Mouse (Mus musculus): Measurements from ENCODE around the gene Setd2.

Gene Setd2

DNA sequence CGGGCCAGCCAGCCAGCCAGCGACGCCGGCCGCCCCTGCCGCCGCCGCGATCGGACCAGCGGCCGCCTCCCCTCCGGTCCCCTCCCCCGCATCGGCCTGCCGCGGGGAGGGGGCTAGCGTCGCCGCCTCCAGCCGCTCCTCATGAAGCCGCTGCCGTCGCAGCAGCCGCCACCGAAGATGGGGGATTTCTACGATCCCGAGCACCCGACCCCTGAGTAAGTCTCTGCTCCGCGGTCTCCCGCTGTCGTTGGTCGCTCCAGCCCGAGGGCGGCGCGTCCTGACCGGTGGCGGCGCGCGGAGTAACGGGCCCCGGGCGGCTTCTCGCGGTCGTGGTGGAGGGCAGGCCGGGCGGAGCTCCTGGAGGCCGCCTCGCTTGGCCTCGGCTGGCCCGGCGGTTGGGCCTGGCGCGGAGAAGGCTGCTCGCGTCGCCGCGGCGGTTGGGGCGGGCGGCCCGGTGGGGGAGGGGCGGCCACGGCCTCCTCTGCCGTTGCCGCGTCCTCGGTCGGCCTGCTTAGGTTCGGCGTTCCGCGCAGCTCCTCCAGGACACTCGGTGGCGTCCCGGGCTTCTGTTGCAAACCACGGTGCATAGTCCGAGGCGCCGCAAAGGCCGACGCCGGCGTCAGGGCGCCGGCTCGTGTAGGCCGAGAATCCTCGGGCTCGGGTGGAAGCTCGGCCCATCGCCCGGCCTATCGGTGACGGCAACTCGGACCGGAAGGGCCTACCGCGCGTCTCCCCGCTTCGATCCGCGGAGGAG is at the start of gene Setd2:
Gene Setd2 (plus strand): TSS at position 60 of the 754 bp plus-strand sequence.
- peak; percentile 73 to 76 for DNase-seq

- no peak for DNase-seq
Observed at GRCm38 (mm10) chr9:110488841-110489240, 43.6 kb upstream of the Setd2 start.

- DNase-seq = no peak
Observed at GRCm38 (mm10) chr9:110490913-110491312, 41.5 kb upstream of the Setd2 start.

GRCm38 (mm10) chr9:110525737-110526136 is 6.7 kb upstream of the Setd2 start:
- no peak for DNase-seq

DNA sequence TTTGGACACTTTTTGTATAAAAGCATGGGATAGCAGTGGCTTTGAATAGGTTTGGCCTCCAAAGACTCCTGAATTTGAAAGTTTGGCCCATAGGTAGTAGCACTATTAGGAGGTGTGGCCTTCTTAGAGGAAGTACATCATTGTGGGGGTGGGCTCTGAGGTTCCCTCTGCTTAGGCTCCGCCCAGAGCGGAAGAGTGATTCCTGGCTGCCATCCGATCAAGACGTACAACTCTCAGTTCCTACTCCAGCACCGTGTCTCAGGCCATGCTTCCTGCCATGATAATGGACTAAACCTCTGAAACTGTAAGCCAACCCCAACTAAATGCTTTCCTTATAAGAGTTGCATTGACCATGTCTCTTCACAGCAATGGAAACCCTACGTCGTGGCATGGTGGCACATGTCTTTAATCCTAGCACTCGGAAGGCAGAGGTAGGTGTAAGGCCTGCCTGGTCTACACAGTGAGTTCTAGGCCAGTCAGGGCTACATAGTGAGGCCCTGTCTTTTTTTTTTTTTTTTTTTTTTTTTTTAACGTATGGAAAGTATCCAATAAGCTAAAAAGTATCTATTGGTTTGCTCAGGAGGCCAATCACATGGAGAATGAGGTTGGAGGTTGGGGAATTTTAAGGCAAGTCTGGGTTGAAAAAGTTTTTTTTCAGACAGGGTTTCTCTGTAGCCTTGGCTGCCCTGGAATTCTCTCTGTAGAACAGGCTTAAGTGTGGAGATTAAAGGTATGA is 3.2 kb upstream of the Setd2 start:
- DNase-seq = no peak

DNA sequence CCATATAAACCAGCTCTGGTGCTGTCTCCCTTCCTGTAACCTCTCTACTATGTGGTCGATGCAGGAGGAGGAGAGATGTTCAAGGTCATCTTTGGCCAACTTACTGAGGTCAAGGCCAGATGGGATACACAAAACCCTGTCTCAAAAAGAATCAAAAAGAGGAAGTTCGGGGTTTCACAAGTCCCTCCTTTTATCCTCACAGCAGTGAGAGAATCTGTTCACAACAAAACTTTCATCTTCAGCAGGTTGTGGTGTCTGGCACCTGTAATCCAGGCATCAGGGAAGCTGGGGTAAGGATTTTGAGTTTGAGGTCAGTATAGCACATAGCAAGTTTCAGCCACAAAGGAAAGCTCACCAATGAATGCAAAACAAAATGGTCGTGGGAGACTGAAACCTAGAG is 1.7 kb upstream of the Setd2 start:
- no peak for DNase-seq

DNA sequence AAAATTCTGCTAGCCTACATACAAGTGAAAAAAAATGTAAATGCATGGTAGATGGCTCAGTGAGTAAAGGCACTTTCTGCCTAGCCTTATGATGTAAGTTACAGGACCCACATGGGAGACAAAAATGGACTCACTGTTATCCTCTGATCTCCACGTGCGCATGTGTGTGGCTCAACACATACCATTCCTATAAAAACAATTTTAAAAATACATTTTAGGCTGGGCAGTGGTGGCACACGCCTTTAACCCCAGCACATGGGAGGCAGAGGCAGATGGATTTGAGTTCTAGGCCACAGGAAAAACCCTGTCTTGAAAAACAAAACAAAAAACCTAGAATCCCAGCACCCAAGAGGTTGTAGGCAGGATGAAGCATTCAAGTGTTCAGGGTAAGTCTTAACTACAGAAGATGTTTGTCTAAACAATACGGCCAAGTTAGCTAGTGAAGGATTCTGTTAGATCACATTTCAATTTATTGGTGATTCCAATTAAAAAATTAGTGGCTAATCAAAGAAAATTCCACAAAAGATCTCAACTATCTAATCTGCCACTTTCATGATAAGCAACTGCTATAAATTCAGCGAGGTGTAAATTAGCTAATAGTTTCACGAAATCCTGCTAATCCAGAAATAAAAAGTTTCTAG is 1.1 kb upstream of the Setd2 start:
- DNase-seq = no peak

DNA sequence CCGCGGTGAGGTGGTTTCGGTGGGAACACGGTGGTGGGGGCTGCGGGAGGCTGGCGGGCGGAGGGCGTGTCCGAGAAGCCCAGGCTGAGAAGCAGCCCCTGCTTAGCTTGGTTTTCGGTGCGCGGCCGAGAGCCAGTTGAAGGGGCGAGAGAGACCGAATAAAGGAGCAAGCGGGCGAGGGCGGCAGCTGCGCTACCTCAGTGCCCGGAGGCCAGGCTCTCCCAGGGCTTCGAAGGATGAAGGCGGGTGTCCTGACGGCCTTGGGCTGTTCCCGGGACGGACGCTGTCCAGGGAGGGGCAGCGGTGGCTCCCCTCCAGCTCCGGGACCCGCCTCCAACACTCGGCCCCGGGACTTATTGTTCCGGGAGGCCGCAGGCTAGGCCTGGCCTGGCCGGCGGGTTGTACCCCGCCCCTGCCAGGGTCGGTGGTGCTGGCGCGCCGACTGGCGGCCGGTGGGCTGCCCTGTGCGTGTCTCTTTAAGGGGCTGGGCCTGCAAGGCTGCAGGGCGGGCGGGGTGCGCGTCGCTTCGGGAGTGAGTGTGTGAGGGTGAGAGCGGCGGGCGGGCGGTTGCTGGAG is 395 bp upstream of the Setd2 start:
- peak; percentile 87 to 96 for DNase-seq

- no peak for DNase-seq
Observed at GRCm38 (mm10) chr9:110533645-110534044, 1.2 kb downstream of the Setd2 start.

DNA sequence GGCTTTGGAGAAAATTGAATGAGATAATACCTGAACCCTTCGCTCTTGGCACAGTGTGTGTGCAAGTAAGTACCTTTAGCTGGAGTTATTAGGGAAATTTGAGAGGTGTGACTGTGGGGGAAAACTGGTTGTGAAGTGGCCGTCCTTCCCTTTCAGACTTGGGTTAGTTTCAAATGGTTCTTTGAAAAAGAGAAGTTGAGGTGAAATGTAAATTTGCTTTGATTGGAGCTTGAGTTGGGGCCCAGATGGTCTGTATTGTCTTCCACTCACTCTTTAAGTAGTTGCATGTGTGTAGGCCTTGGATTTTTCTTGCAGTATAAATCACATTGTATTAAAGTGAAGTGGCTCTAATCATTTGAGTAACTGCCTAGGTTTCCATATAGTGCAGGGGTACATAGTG is 2.7 kb downstream of the Setd2 start:
- DNase-seq = no peak

DNA sequence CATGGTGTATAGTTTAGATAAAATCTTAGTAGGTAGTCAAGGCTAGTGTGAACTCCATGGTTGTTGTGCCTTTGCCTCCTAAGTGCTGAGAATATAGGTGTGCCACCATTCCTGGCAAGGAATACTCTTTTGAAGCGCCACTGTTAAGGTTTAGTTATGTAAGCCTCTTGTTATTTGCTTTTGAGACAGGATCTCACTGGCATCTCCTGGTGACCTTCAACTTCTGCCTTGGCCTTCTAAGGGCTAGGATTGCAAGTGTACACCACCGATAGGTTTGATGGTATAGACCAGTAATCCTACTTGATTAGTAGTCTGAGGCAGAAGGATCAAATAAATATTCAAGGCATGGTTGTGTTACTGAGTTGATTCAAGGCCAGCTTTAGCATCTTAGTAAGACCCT is 4.2 kb downstream of the Setd2 start:
- DNase-seq = no peak

DNA sequence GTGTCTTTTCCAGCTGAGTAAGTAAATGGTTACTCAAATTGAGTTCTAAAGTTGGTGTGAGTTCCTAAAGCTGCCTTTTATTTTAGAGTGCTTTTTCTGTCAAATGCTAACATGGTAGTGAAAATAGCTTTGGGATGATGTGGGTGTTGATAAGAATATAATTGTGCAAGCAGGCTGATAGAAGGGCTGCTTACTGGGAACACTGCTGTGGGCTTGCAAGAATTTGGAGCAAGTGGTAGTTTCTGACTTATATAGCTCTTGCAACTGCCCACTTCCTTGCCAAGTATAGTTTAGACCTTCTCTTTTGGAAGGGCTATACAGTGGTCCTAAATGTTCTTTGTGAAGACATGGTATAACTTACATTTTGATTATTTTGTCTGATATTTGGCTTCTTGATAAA is 6.1 kb downstream of the Setd2 start:
- DNase-seq = no peak

DNA sequence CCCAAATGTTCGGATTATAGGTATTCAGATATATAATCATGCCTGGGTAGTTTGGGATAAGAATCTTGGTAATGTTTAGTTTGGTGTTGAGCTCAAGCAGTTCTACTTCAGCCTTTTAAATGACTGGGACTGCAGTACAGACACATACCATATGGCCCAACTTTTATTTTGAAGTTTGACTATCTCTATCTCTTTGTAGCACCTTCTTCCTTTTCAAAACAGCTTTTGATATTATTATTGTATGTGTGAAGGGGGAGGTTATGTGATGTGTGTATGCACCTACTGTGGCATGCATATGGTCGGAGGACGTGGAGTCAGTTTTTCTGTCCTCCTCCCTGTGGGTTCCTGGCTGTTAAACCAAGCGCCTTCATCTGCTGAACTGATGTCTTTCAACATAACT is 9.6 kb downstream of the Setd2 start:
- no peak for DNase-seq

- no peak for DNase-seq
Observed at GRCm38 (mm10) chr9:110548261-110548660, 15.9 kb downstream of the Setd2 start.

DNA sequence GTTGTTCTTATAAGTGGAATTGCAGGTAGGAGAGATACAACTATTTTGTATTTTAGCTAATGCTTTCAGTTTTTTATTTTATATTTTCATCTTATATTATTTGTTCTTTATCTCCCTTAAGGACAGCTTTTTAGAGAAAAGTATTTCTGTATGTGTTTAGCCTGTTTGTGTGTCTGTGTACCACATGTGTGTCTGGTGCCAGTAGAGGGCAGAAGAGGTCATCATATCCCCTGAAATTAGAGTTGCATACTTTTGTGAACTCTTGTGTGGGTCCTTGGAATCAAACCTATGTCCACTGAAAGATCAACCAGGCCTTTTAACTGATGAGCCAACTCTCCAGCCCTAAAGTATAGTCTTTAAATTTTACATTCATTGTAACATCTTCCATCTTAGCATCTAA is 35.9 kb downstream of the Setd2 start:
- DNase-seq = no peak

- no peak for DNase-seq
Observed at GRCm38 (mm10) chr9:110582161-110582560, 49.8 kb downstream of the Setd2 start.

- DNase-seq = peak; percentile 20 to 27
Observed at GRCm38 (mm10) chr9:110583521-110583920, 51.1 kb downstream of the Setd2 start.

DNA sequence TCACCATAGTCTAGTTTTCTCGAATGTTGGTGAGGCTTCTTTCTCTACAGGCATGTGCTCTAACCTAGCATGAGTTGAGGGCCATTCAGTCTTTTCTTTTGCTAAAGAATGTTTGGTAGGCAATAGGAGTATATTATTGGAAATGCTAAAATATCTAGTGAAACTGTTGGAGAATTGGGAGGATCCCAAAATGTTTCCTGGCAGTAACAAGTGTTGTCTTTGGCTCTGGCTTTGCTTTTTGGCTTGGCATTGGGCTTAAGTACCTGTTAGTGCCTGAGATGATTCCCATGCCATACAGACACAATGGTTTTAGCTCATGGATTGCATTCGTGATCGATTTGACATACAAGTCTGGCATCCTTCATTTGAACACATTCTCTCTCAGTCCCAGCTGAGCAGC is 79.1 kb downstream of the Setd2 start:
- no peak for DNase-seq

GRCm38 (mm10) chr9:110617081-110617480 is 84.7 kb downstream of the Setd2 start:
- no peak for DNase-seq

GRCm38 (mm10) chr9:110620180-110620579 is 87.8 kb downstream of the Setd2 start:
- DNase-seq = no peak

- DNase-seq = no peak
Observed at GRCm38 (mm10) chr9:110620685-110621084, 88.3 kb downstream of the Setd2 start.

DNA sequence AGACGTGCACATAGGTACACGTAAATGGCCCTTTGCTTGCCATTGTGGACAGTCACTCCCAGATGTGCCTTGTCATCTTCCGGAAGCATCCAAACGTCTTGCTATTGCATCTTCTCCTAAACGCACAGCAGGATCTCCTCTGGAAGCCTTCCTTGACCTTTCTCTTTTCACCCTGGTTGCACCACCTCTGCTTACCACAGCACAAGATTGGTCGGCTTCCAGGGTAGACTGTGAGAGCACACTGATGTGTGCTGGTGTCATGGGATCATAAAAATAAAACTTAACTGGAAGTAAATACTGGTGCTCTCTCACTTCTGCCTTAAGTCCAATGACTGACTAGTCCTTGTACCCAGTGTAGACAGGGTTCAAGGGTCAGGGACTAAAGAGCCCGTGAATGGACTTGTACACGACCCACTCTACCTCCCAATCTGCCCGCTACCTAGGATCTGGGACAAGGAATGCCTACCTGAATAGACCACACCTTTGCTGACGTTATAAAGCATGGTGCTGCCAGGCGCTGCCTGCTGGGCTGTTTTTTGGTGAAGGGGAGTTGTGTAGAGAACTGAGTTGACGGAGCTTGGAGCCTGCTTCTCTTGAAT is 90.3 kb downstream of the Setd2 start:
- DNase-seq = no peak
